ENCODE assay signal across 26 mouse cellular contexts in the genomic region with DNA sequence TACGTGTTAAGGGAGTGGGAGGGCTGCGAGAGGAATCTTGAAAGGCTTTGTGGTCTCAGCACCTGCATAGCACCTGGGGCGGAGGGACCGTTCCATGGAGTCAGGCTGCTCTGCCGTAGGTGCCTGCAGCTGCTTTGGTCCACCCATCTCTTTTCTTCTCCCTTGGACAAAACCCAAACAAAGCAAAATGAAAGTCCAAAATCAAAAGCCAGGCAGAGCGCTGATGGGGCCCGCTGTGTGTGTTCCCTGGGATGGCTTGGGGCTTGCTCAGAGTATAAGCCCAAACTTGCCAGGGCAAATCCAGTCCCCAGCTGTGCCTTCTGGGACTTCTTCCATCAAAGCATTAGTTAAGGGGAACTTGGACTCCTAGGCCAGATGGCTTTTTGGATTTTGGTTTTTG.
A peak's percentile ranks its signal among the peaks of the same experiment; 100 is the strongest.
DNase-seq lines count a peak whose midpoint lies in the region; ATAC-seq lines count a peak whose summit lies in the region.
"Had no signal": no experiment of that assay in that cellular context is flagged by ENCODE, and none has a peak within 500 bp of the region (broad histone marks: within the 10 kb centered on the region; RNA-seq: fewer than 3 reads in every experiment).

No protein-coding gene starts in this region.

- H3K27me3 ChIP-seq in embryonic facial prominence, embryonic 12.5 days, result no peaks in the 10 kb centered on the region
- H3K27me3 ChIP-seq in embryonic facial prominence, embryonic 10.5 days (replicated peaks; ENCODE audit: low read depth, poor library complexity, severe bottlenecking), result no peaks in the 10 kb centered on the region
- H3K27me3 ChIP-seq in embryonic facial prominence, embryonic 14.5 days (replicated peaks; ENCODE audit: control insufficient read depth, insufficient read depth, low read length), result no peaks in the 10 kb centered on the region
- H3K27me3 ChIP-seq: CH12.LX; forebrain, embryonic 15.5 days; heart, embryonic 13.5 days; liver, embryonic 13.5 days; midbrain, embryonic 13.5 days; neural tube, embryonic 13.5 days; Patski had no signal

- H3K36me3 ChIP-seq in embryonic facial prominence, embryonic 12.5 days, result 0 out of 2 replicates have a peak, but pooled peaks cover 2% of the 10 kb centered on the region
- no peaks in the 10 kb centered on the region; the same call in 1 of the 2 replicates for H3K36me3 ChIP-seq in embryonic facial prominence, embryonic 10.5 days (replicated peaks)
- peaks cover 6% of the 10 kb centered on the region; the same call in 1 of the 2 replicates for H3K36me3 ChIP-seq in embryonic facial prominence, embryonic 14.5 days (ENCODE audit: control insufficient read depth, insufficient read depth, low read length)
- H3K36me3 ChIP-seq: forebrain, embryonic 15.5 days; hindbrain, embryonic 10.5 days; liver, embryonic 13.5 days; midbrain, embryonic 13.5 days; neural tube, embryonic 13.5 days had no signal

- H3K9ac ChIP-seq in embryonic facial prominence, embryonic 12.5 days, result no peak overlapping the region
- no peak overlapping the region for H3K9ac ChIP-seq in embryonic facial prominence, embryonic 14.5 days (ENCODE audit: low read depth, low read length)
- H3K9ac ChIP-seq: forebrain, embryonic 15.5 days; heart, embryonic 13.5 days; liver, embryonic 13.5 days; midbrain, embryonic 13.5 days; neural tube, embryonic 13.5 days had no signal

- ATAC-seq in embryonic facial prominence, embryonic 12.5 days (ENCODE audit: insufficient number of reproducible peaks, insufficient read depth, low FRiP score, low TSS enrichment), result no peak
- ATAC-seq in embryonic facial prominence, embryonic 14.5 days (ENCODE audit: low read depth), result peak; percentile 41; the same call in 1 of the 2 replicates
- ATAC-seq: forebrain, embryonic 15.5 days; hindbrain, embryonic 16.5 days; lung, postnatal 0 days; midbrain, embryonic 13.5 days; Patski had no signal

- H3K4me1 ChIP-seq in embryonic facial prominence, embryonic 12.5 days, result peaks cover 10% of the 10 kb centered on the region; the same call in 1 of the 2 replicates
- H3K4me1 ChIP-seq in embryonic facial prominence, embryonic 10.5 days, result peaks cover 18% of the 10 kb centered on the region
- peaks cover 7% of the 10 kb centered on the region; the same call in 1 of the 2 replicates for H3K4me1 ChIP-seq in embryonic facial prominence, embryonic 14.5 days (ENCODE audit: control insufficient read depth, insufficient read depth, low read length)

- WGBS in embryonic facial prominence, embryonic 12.5 days, result 68% methylated on average over 7 of the region's 7 CpGs
- 75% methylated on average over 7 of the region's 7 CpGs for WGBS in embryonic facial prominence, embryonic 10.5 days
- 55% methylated on average over 7 of the region's 7 CpGs for WGBS in embryonic facial prominence, embryonic 14.5 days

- no peaks in the 10 kb centered on the region for H3K9me3 ChIP-seq in embryonic facial prominence, embryonic 12.5 days
- H3K9me3 ChIP-seq in embryonic facial prominence, embryonic 10.5 days, result no peaks in the 10 kb centered on the region
- no peaks in the 10 kb centered on the region for H3K9me3 ChIP-seq in embryonic facial prominence, embryonic 14.5 days (ENCODE audit: control insufficient read depth, low read length)
- H3K9me3 ChIP-seq: forebrain, embryonic 10.5 days; forebrain, embryonic 15.5 days; heart, embryonic 13.5 days; hindbrain, embryonic 10.5 days; liver, embryonic 13.5 days; midbrain, embryonic 13.5 days; neural tube, embryonic 13.5 days had no signal

- no peak overlapping the region for H3K4me2 ChIP-seq in embryonic facial prominence, embryonic 12.5 days (replicated peaks)
- H3K4me2 ChIP-seq in embryonic facial prominence, embryonic 14.5 days (ENCODE audit: low read depth, low read length), result no peak overlapping the region
- H3K4me2 ChIP-seq: forebrain, embryonic 15.5 days; heart, embryonic 13.5 days; liver, embryonic 13.5 days; midbrain, embryonic 13.5 days; neural tube, embryonic 13.5 days had no signal

- H3K27ac ChIP-seq in embryonic facial prominence, embryonic 12.5 days, result peak overlapping the region; percentile 48; the same call in 1 of the 2 replicates
- no peak overlapping the region for H3K27ac ChIP-seq in embryonic facial prominence, embryonic 10.5 days (replicated peaks)
- no peak overlapping the region for H3K27ac ChIP-seq in embryonic facial prominence, embryonic 14.5 days (replicated peaks; ENCODE audit: low read depth, low read length)
- H3K27ac ChIP-seq: forebrain, embryonic 10.5 days; forebrain, embryonic 15.5 days; gastrocnemius, adult 2 months; heart, embryonic 13.5 days; hindbrain, embryonic 10.5 days; liver, embryonic 13.5 days; macrophage; midbrain, embryonic 13.5 days; neural tube, embryonic 13.5 days had no signal

- DNase-seq in embryonic facial prominence, embryonic 10.5 days (ENCODE audit: low spot score), result no peak
- DNase-seq in thymus, postnatal 0 days (ENCODE audit: low spot score), result peak; percentile 27
- no peak for DNase-seq in thymus, postnatal 10 days (ENCODE audit: low spot score in 2 of 2)
- DNase-seq in embryonic facial prominence, embryonic 14.5 days (ENCODE audit: low spot score), result peak; percentile 56
- DNase-seq in c-Kit-positive CD71-positive TER-119-positive erythroid progenitor cells, embryonic 14.5 days (ENCODE audit: low spot score), result no peak
- no peak for DNase-seq in testis, postnatal 10 days (ENCODE audit: low spot score)
- DNase-seq: adrenal gland, postnatal 14 days; cerebellum, adult 11-12 months; cerebellum, adult 9-11 months; embryo, embryonic 11 days; heart, postnatal 10 days; liver, embryonic 13.5 days; lung, adult 18-20 months had no signal

- H3K4me3 ChIP-seq in embryonic facial prominence, embryonic 12.5 days, result no peak overlapping the region
- H3K4me3 ChIP-seq in embryonic facial prominence, embryonic 10.5 days, result no peak overlapping the region
- no peak overlapping the region for H3K4me3 ChIP-seq in embryonic facial prominence, embryonic 14.5 days (ENCODE audit: low read depth, low read length)
- H3K4me3 ChIP-seq: forebrain, embryonic 10.5 days; forebrain, embryonic 15.5 days; gastrocnemius, adult 2 months; heart, embryonic 13.5 days; hindbrain, embryonic 10.5 days; liver, embryonic 13.5 days; midbrain, embryonic 13.5 days; neural tube, embryonic 13.5 days had no signal

Comparison
In these comparisons a context has a peak if more than half of its experiments do, and no peak if none do; other contexts are left out.
1. DNase-seq: peak in thymus, postnatal 0 days (single experiment) and embryonic facial prominence, embryonic 14.5 days (single experiment); none in embryonic facial prominence, embryonic 10.5 days (single experiment), thymus, postnatal 10 days (0 of 2), c-Kit-positive CD71-positive TER-119-positive erythroid progenitor cells, embryonic 14.5 days (single experiment) and testis, postnatal 10 days (single experiment).